Comparison of ENCODE assay signal across 22 mouse cellular contexts in the genomic region with DNA sequence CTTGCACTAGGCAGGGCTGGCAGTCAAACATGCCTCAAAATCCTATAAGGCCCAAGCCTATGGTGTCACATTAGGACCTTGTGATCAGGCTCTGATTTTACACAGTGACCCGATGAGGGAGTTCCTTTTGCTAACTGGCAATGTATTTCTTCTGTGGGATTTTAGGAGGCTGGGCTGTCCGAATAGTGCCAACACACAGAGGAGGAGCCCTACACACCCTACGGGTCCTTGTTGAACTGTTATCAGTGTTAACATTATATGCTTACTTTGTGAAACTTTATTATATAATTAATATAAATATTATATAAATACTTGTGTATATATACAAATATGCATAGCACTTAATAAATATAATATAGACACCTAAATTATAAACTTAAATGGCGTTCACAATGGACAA.
DNase-seq lines count a peak whose midpoint lies in the region; ATAC-seq and TF ChIP-seq lines count a peak whose summit lies in the region.
"Had no signal": no experiment of that assay in that cellular context is flagged by ENCODE, and none has a peak within 500 bp of the region (broad histone marks: within the 10 kb centered on the region; RNA-seq: fewer than 3 reads in every experiment).

No protein-coding gene starts in this region.

- no peak for TF ChIP-seq CTCF in stomach, postnatal 0 days (IDR thresholded peaks at IDR 0.05; ENCODE audit: low read depth)
- TF ChIP-seq CTCF in liver, embryonic 14.5 days (IDR thresholded peaks at IDR 0.05; ENCODE audit: low read depth), result no peak

- ATAC-seq in stomach, embryonic 15.5 days (ENCODE audit: insufficient read depth, low FRiP score, low read depth), result peak; percentile 53; the same call in 1 of the 2 replicates
- ATAC-seq in stomach, postnatal 0 days (ENCODE audit: low FRiP score, low TSS enrichment), result no peak
- ATAC-seq in liver, embryonic 14.5 days (ENCODE audit: insufficient read depth), result peak; percentile 58; the same call in 1 of the 2 replicates
- ATAC-seq in midbrain, embryonic 11.5 days (ENCODE audit: low FRiP score), result no peak
- ATAC-seq: forebrain, embryonic 15.5 days; hindbrain, embryonic 16.5 days; inflammation-experienced regulatory T-cells, adult 6 months had no signal

- no peak overlapping the region for H3K4me3 ChIP-seq in stomach, embryonic 15.5 days (replicated peaks)
- no peak overlapping the region for H3K4me3 ChIP-seq in stomach, postnatal 0 days (ENCODE audit: low read depth, low read length)
- H3K4me3 ChIP-seq in erythroblast, embryonic 14.5 days (replicated peaks), result peak overlapping the region; percentile 20
- H3K4me3 ChIP-seq in liver, embryonic 14.5 days (ENCODE audit: insufficient read depth in 1 of 2, low read depth in 2 of 2, low read length in 2 of 2), result no peak overlapping the region
- no peak overlapping the region for H3K4me3 ChIP-seq in midbrain, embryonic 11.5 days (ENCODE audit: low read depth, low read length)
- H3K4me3 ChIP-seq: embryonic facial prominence, embryonic 12.5 days; forebrain, embryonic 10.5 days; forebrain, embryonic 15.5 days; gastrocnemius, adult 2 months; hindbrain, embryonic 12.5 days had no signal

- no peaks in the 10 kb centered on the region for H3K36me3 ChIP-seq in stomach, embryonic 15.5 days
- no peaks in the 10 kb centered on the region for H3K36me3 ChIP-seq in stomach, postnatal 0 days (ENCODE audit: control insufficient read depth, insufficient read depth, low read length)
- no peaks in the 10 kb centered on the region; the same call in 1 of the 2 replicates for H3K36me3 ChIP-seq in erythroblast, embryonic 14.5 days (ENCODE audit: control insufficient read depth)
- H3K36me3 ChIP-seq in liver, embryonic 14.5 days (replicated peaks; ENCODE audit: control insufficient read depth, insufficient read depth, low read depth), result no peaks in the 10 kb centered on the region
- H3K36me3 ChIP-seq in midbrain, embryonic 11.5 days (ENCODE audit: control insufficient read depth, insufficient read depth, low read length), result no peaks in the 10 kb centered on the region
- H3K36me3 ChIP-seq: embryonic facial prominence, embryonic 12.5 days; forebrain, embryonic 10.5 days; forebrain, embryonic 15.5 days; hindbrain, embryonic 12.5 days had no signal

- 81% methylated on average over 4 of the region's 4 CpGs for WGBS in stomach, embryonic 15.5 days
- WGBS in stomach, postnatal 0 days, result 81% methylated on average over 4 of the region's 4 CpGs
- 41% methylated on average over 4 of the region's 4 CpGs for WGBS in liver, embryonic 14.5 days (ENCODE audit: insufficient replicate concordance)
- WGBS in midbrain, embryonic 11.5 days, result 92% methylated on average over 4 of the region's 4 CpGs

- no peaks in the 10 kb centered on the region for H3K4me1 ChIP-seq in stomach, embryonic 15.5 days
- H3K4me1 ChIP-seq in stomach, postnatal 0 days (replicated peaks; ENCODE audit: control insufficient read depth, insufficient read depth), result no peaks in the 10 kb centered on the region
- peaks cover 55% of the 10 kb centered on the region for H3K4me1 ChIP-seq in erythroblast, embryonic 14.5 days (ENCODE audit: control insufficient read depth)
- H3K4me1 ChIP-seq in liver, embryonic 14.5 days (replicated peaks; ENCODE audit: control insufficient read depth in 2 of 2, insufficient read depth in 2 of 2, low read length in 1 of 2), result peaks cover 26 to 28% of the 10 kb centered on the region in 2 experiments
- 0 out of 2 replicates have a peak, but pooled peaks cover 2% of the 10 kb centered on the region for H3K4me1 ChIP-seq in midbrain, embryonic 11.5 days (ENCODE audit: control insufficient read depth, insufficient read depth, low read length)
- H3K4me1 ChIP-seq: embryonic facial prominence, embryonic 12.5 days; forebrain, embryonic 15.5 days; hindbrain, embryonic 12.5 days had no signal

- no peaks in the 10 kb centered on the region for H3K27me3 ChIP-seq in stomach, embryonic 15.5 days (replicated peaks)
- no peaks in the 10 kb centered on the region for H3K27me3 ChIP-seq in stomach, postnatal 0 days (ENCODE audit: control insufficient read depth, insufficient read depth, low read length)
- no peaks in the 10 kb centered on the region for H3K27me3 ChIP-seq in erythroblast, embryonic 14.5 days (ENCODE audit: control insufficient read depth)
- no peaks in the 10 kb centered on the region for H3K27me3 ChIP-seq in liver, embryonic 14.5 days (ENCODE audit: control insufficient read depth, insufficient read depth, low read length)
- H3K27me3 ChIP-seq in midbrain, embryonic 11.5 days (ENCODE audit: control insufficient read depth, insufficient read depth, low read length), result no peaks in the 10 kb centered on the region
- H3K27me3 ChIP-seq: embryonic facial prominence, embryonic 12.5 days; forebrain, embryonic 15.5 days; hindbrain, embryonic 12.5 days had no signal

- no peak overlapping the region for H3K9ac ChIP-seq in stomach, embryonic 15.5 days
- no peak overlapping the region for H3K9ac ChIP-seq in stomach, postnatal 0 days (ENCODE audit: low read length)
- no peak overlapping the region; the same call in 1 of the 2 replicates for H3K9ac ChIP-seq in liver, embryonic 14.5 days (replicated peaks)
- H3K9ac ChIP-seq in midbrain, embryonic 11.5 days (ENCODE audit: low read length), result no peak overlapping the region
- H3K9ac ChIP-seq: embryonic facial prominence, embryonic 12.5 days; forebrain, embryonic 15.5 days; hindbrain, embryonic 12.5 days had no signal

- DNase-seq in stomach, postnatal 0 days (ENCODE audit: low spot score), result no peak
- no peak for DNase-seq in liver, embryonic 14.5 days (ENCODE audit: low read depth in 3 of 3, low spot score in 3 of 3)
- no peak for DNase-seq in midbrain, embryonic 11.5 days (ENCODE audit: low spot score, missing footprints)
- DNase-seq in layer of hippocampus, adult 9-11 months, result no peak
- no peak for DNase-seq in lung, postnatal 25 days (ENCODE audit: low spot score)
- DNase-seq: adrenal gland, adult 2 months; adrenal gland, postnatal 25 days; cerebellum, adult 11-12 months; cerebellum, adult 9-10 months; cerebellum, postnatal 25 days; gastrocnemius, adult 2 months; gastrocnemius, postnatal 25 days; heart, postnatal 10 days; heart, postnatal 4 days had no signal

- TF ChIP-seq EP300 in stomach, postnatal 0 days (optimal IDR thresholded peaks at IDR 0.05), result no peak
- TF ChIP-seq EP300 in liver, embryonic 14.5 days (IDR thresholded peaks at IDR 0.05; ENCODE audit: low read depth), result no peak

- H3K27ac ChIP-seq in stomach, embryonic 15.5 days, result no peak overlapping the region
- no peak overlapping the region for H3K27ac ChIP-seq in stomach, postnatal 0 days (replicated peaks)
- peak overlapping the region; percentile 75 for H3K27ac ChIP-seq in liver, embryonic 14.5 days
- H3K27ac ChIP-seq in midbrain, embryonic 11.5 days (ENCODE audit: low read depth, low read length), result no peak overlapping the region
- H3K27ac ChIP-seq: embryonic facial prominence, embryonic 12.5 days; forebrain, embryonic 10.5 days; forebrain, embryonic 15.5 days; gastrocnemius, adult 2 months; hindbrain, embryonic 12.5 days had no signal

- H3K4me2 ChIP-seq in stomach, embryonic 15.5 days, result no peak overlapping the region
- H3K4me2 ChIP-seq in stomach, postnatal 0 days (replicated peaks; ENCODE audit: low read depth), result no peak overlapping the region
- peak overlapping the region; percentile 74 for H3K4me2 ChIP-seq in liver, embryonic 14.5 days (ENCODE audit: low read depth)
- no peak overlapping the region for H3K4me2 ChIP-seq in midbrain, embryonic 11.5 days
- H3K4me2 ChIP-seq: embryonic facial prominence, embryonic 12.5 days; forebrain, embryonic 15.5 days; hindbrain, embryonic 12.5 days had no signal

- no peaks in the 10 kb centered on the region for H3K9me3 ChIP-seq in stomach, embryonic 15.5 days
- no peaks in the 10 kb centered on the region for H3K9me3 ChIP-seq in stomach, postnatal 0 days (ENCODE audit: control insufficient read depth, low read length)
- no peaks in the 10 kb centered on the region for H3K9me3 ChIP-seq in erythroblast, embryonic 14.5 days (ENCODE audit: control insufficient read depth, low read length)
- no peaks in the 10 kb centered on the region for H3K9me3 ChIP-seq in liver, embryonic 14.5 days (ENCODE audit: control insufficient read depth, low read length)
- no peaks in the 10 kb centered on the region for H3K9me3 ChIP-seq in midbrain, embryonic 11.5 days (ENCODE audit: control insufficient read depth, low read length)
- H3K9me3 ChIP-seq: embryonic facial prominence, embryonic 12.5 days; forebrain, embryonic 10.5 days; forebrain, embryonic 15.5 days; hindbrain, embryonic 12.5 days had no signal

Comparison
In these comparisons a context has a peak if more than half of its experiments do, and no peak if none do; other contexts are left out.
1. ATAC-seq: peak in stomach, embryonic 15.5 days (single experiment) and liver, embryonic 14.5 days (single experiment); none in stomach, postnatal 0 days (single experiment) and midbrain, embryonic 11.5 days (single experiment).